Mouse (Mus musculus) stomach, postnatal 0 days (tissue): ENCODE measurements around the gene Matk.

Experiments used
- CTCF ChIP-seq: IDR thresholded peaks from 2 replicates; pipeline ENCODE4 v1.5.1; 2016; ENCODE audit warnings: antibody characterized with exemption, low read depth, mild to moderate bottlenecking, moderate library complexity
- EP300 ChIP-seq: optimal IDR thresholded peaks from 2 replicates; pipeline ENCODE3; 2016; ENCODE audit warnings: antibody characterized with exemption

GRCm38 (mm10) chr10:81291511-81292104, 38.9 kb downstream of the Matk start, which contains the start of gene Tjp3:
- TF ChIP-seq CTCF: no peak
- TF ChIP-seq EP300: no peak
